11 mouse cellular contexts compared by ENCODE assay signal in the genomic region with DNA sequence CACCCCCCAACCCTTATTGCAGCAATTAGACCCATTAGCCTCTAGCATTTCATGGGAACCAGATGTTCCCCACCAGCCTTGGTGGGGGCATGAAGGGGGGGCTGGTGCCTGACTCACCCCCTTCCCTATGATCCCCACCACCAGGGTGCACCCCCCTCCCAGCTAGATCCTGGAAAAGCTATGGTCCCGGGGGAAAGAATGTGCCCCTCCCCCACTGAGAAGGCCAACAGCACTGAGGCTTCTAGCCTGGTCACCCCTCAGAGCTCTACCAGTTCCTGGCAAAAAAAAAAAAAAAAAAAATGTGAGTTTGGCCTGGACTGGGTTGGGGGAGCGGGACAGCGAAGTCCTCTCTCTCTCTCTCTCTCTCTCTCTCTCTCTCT. TPM values are rescaled to one million over a fixed set of nuclear protein-coding genes. Genes with fewer than 3 reads are reported as not detected.
DNase-seq lines count a peak whose midpoint lies in the region; ATAC-seq and TF ChIP-seq lines count a peak whose summit lies in the region.
"Had no signal": no experiment of that assay in that cellular context is flagged by ENCODE, and none has a peak within 500 bp of the region (broad histone marks: within the 10 kb centered on the region; RNA-seq: fewer than 3 reads in every experiment).

No protein-coding gene starts in this region.

- no peak overlapping the region for H3K4me3 ChIP-seq in heart, embryonic 12.5 days
- H3K4me3 ChIP-seq in E14TG2a.4 (replicated peaks; ENCODE audit: low read length): peak overlapping the region; percentile 94
- H3K4me3 ChIP-seq in embryonic facial prominence, embryonic 10.5 days: peak overlapping the region; percentile 76

- intact Hi-C loops in heart, postnatal 14 days (cut with DNase I): loop anchor here (2.0 kb wide), 1 partner anchor 30 kb away; the partner anchor contains the start of gene Mfsd5
- intact Hi-C loops in left cerebral cortex, postnatal 14 days (cut with DNase I): no loop called here

- peak overlapping the region; percentile 94 for H3K27ac ChIP-seq in heart, embryonic 12.5 days (ENCODE audit: poor library complexity, severe bottlenecking)
- peak overlapping the region; percentile 96 for H3K27ac ChIP-seq in embryonic facial prominence, embryonic 10.5 days (replicated peaks)

- no peaks in the 10 kb centered on the region for H3K9me3 ChIP-seq in heart, embryonic 12.5 days (replicated peaks)
- no peaks in the 10 kb centered on the region for H3K9me3 ChIP-seq in E14TG2a.4 (ENCODE audit: low read length)
- H3K9me3 ChIP-seq in embryonic facial prominence, embryonic 10.5 days: no peaks in the 10 kb centered on the region

- H3K4me2 ChIP-seq in heart, embryonic 12.5 days: peak overlapping the region; percentile 98

- no peak for DNase-seq in heart, postnatal 14 days
- peak; percentile 88 for DNase-seq in embryonic facial prominence, embryonic 10.5 days (ENCODE audit: low spot score)
- peak; percentile 49 to 73 for DNase-seq in kidney, postnatal 4 days
- DNase-seq in urinary bladder, adult 18-20 months (ENCODE audit: low spot score in 2 of 2): no peak
- DNase-seq in left cerebral cortex, postnatal 14 days (ENCODE audit: low spot score in 2 of 2): no peak
- DNase-seq in frontal cortex, postnatal 14 days (ENCODE audit: low spot score in 2 of 2): no peak
- DNase-seq: cerebellum, postnatal 25 days; layer of hippocampus, postnatal 36 days had no signal

- no peak for TF ChIP-seq CTCF in E14TG2a.4 (conservative IDR thresholded peaks at IDR 0.05; ENCODE audit: low read length)

- H3K4me1 ChIP-seq in heart, embryonic 12.5 days (replicated peaks): peaks cover 56% of the 10 kb centered on the region
- H3K4me1 ChIP-seq in E14TG2a.4 (replicated peaks; ENCODE audit: low read depth, low read length): peaks cover 73% of the 10 kb centered on the region
- H3K4me1 ChIP-seq in embryonic facial prominence, embryonic 10.5 days: peaks cover 94% of the 10 kb centered on the region

- WGBS in heart, embryonic 12.5 days: 8% methylated on average over 3 of the region's 3 CpGs
- WGBS in embryonic facial prominence, embryonic 10.5 days: 0% methylated on average over 3 of the region's 3 CpGs

- no peaks in the 10 kb centered on the region for H3K36me3 ChIP-seq in heart, embryonic 12.5 days
- H3K36me3 ChIP-seq in E14TG2a.4 (ENCODE audit: insufficient read depth, low read length): peaks cover 12% of the 10 kb centered on the region; the same call in 1 of the 2 replicates
- H3K36me3 ChIP-seq in embryonic facial prominence, embryonic 10.5 days (replicated peaks): peaks cover 30% of the 10 kb centered on the region

- no peak for ATAC-seq in heart, embryonic 12.5 days (ENCODE audit: insufficient number of reproducible peaks, low FRiP score)
- ATAC-seq: Patski had no signal

- H3K9ac ChIP-seq in heart, embryonic 12.5 days: peak overlapping the region; percentile 53; the same call in 1 of the 2 replicates

- H3K27me3 ChIP-seq in heart, embryonic 12.5 days (replicated peaks): peaks cover 64% of the 10 kb centered on the region
- H3K27me3 ChIP-seq in E14TG2a.4 (ENCODE audit: insufficient read depth, low read length): no peaks in the 10 kb centered on the region
- peaks cover 56% of the 10 kb centered on the region for H3K27me3 ChIP-seq in embryonic facial prominence, embryonic 10.5 days (replicated peaks; ENCODE audit: low read depth, poor library complexity, severe bottlenecking)
- H3K27me3 ChIP-seq: Patski had no signal

RNA-seq across cellular contexts. Expression of gene Rarg, which starts 8.5 kb away (rescaled TPM):
- 12.0 TPM in 2 replicates for polyA plus RNA-seq in heart, embryonic 12.5 days (2016; fragmentation: Nextera tagmentation; extraction: Ambion mirVana)
- 10 to 100 TPM; 18.9 to 21.1 TPM for total RNA-seq in heart, postnatal 14 days (2021)
- 77.8 and 90.2 TPM in 2 replicates for polyA plus RNA-seq in embryonic facial prominence, embryonic 10.5 days (2016; fragmentation: Nextera tagmentation; extraction: Ambion mirVana)
- total RNA-seq in left cerebral cortex, postnatal 14 days (2021): 1 to 10 TPM; 8.3 to 9.4 TPM

RNA-seq across cellular contexts. Expression of gene Itgb7, which starts 17.1 kb away (rescaled TPM):
- polyA plus RNA-seq in heart, embryonic 12.5 days (2016; fragmentation: Nextera tagmentation; extraction: Ambion mirVana): 0.38 and 0.72 TPM in 2 replicates
- total RNA-seq in heart, postnatal 14 days (2021): 1 to 10 TPM; 1.5 to 1.8 TPM
- 1.1 and 1.6 TPM in 2 replicates for polyA plus RNA-seq in embryonic facial prominence, embryonic 10.5 days (2016; fragmentation: Nextera tagmentation; extraction: Ambion mirVana)
- total RNA-seq in left cerebral cortex, postnatal 14 days (2021): 1 to 10 TPM in 1 of 2 experiments, under 1 TPM in 1; 0.99 to 1.2 TPM

RNA-seq across cellular contexts. Expression of gene Gm9918, which starts 21.6 kb away (rescaled TPM):
- 0.19 TPM in 1 of 2 replicates, not detected in the other for polyA plus RNA-seq in heart, embryonic 12.5 days (2016; fragmentation: Nextera tagmentation; extraction: Ambion mirVana)
- not detected for total RNA-seq in heart, postnatal 14 days (2021)
- 0.75 and 1.3 TPM in 2 replicates for polyA plus RNA-seq in embryonic facial prominence, embryonic 10.5 days (2016; fragmentation: Nextera tagmentation; extraction: Ambion mirVana)
- total RNA-seq in left cerebral cortex, postnatal 14 days (2021): not detected
- total RNA-seq: layer of hippocampus, postnatal 36 days had no signal

RNA-seq across cellular contexts. Expression of gene Mfsd5, which starts 30.5 kb away (rescaled TPM):
- polyA plus RNA-seq in heart, embryonic 12.5 days (2016; fragmentation: Nextera tagmentation; extraction: Ambion mirVana): 46.2 and 48.2 TPM in 2 replicates
- 10 to 100 TPM; 16.7 to 19.0 TPM for total RNA-seq in heart, postnatal 14 days (2021)
- 63.2 and 66.4 TPM in 2 replicates for polyA plus RNA-seq in embryonic facial prominence, embryonic 10.5 days (2016; fragmentation: Nextera tagmentation; extraction: Ambion mirVana)
- total RNA-seq in left cerebral cortex, postnatal 14 days (2021): 10 to 100 TPM; 36.8 to 40.6 TPM

RNA-seq across cellular contexts. Expression of gene Csad, which starts 44.3 kb away (rescaled TPM):
- 39.1 and 39.4 TPM in 2 replicates for polyA plus RNA-seq in heart, embryonic 12.5 days (2016; fragmentation: Nextera tagmentation; extraction: Ambion mirVana)
- 10 to 100 TPM; 21.3 to 23.7 TPM for total RNA-seq in heart, postnatal 14 days (2021)
- polyA plus RNA-seq in embryonic facial prominence, embryonic 10.5 days (2016; fragmentation: Nextera tagmentation; extraction: Ambion mirVana): 48.6 and 48.7 TPM in 2 replicates
- total RNA-seq in left cerebral cortex, postnatal 14 days (2021): 10 to 100 TPM; 29.7 to 30.4 TPM

Comparison
In these comparisons a context has a peak if more than half of its experiments do, and no peak if none do; other contexts are left out.
1. DNase-seq: peak in embryonic facial prominence, embryonic 10.5 days (single experiment) and kidney, postnatal 4 days (2 of 2); none in heart, postnatal 14 days (0 of 2), urinary bladder, adult 18-20 months (0 of 2), left cerebral cortex, postnatal 14 days (0 of 2) and frontal cortex, postnatal 14 days (0 of 2).